Mouse (Mus musculus): Measurements from ENCODE around the gene Tbc1d5.
A peak's percentile ranks its signal among the peaks of the same experiment; 100 is the strongest.

Gene Tbc1d5

GRCm38 (mm10) chr17:50874067-50874466 lies 305.1 kb downstream of the Tbc1d5 start:
- no peak for DNase-seq

- DNase-seq = no peak
These were observed 306.6 kb downstream of the Tbc1d5 start for GRCm38 (mm10) chr17:50872600-50872999.

GRCm38 (mm10) chr17:50867297-50867696 lies 311.9 kb downstream of the Tbc1d5 start:
- DNase-seq = peak; percentile 73

- DNase-seq = peak; percentile 84
These were observed 314.4 kb downstream of the Tbc1d5 start for GRCm38 (mm10) chr17:50864781-50865180.

- no peak for DNase-seq
These were observed 325.9 kb downstream of the Tbc1d5 start for GRCm38 (mm10) chr17:50853220-50853619.

GRCm38 (mm10) chr17:50851382-50851781 lies 327.8 kb downstream of the Tbc1d5 start:
- no peak for DNase-seq

- no peak for DNase-seq
These were observed 365.1 kb downstream of the Tbc1d5 start for GRCm38 (mm10) chr17:50814089-50814488.

- DNase-seq = no peak
These were observed 365.6 kb downstream of the Tbc1d5 start for GRCm38 (mm10) chr17:50813580-50813979.

- no peak for DNase-seq
These were observed 373.5 kb downstream of the Tbc1d5 start for GRCm38 (mm10) chr17:50805631-50806030.

- no peak for DNase-seq
These were observed 375.9 kb downstream of the Tbc1d5 start for GRCm38 (mm10) chr17:50803234-50803633.

GRCm38 (mm10) chr17:50802380-50802779 lies 376.8 kb downstream of the Tbc1d5 start:
- no peak for DNase-seq

GRCm38 (mm10) chr17:50795445-50796095 lies 383.6 kb downstream of the Tbc1d5 start:
- DNase-seq = peak; percentile 92

GRCm38 (mm10) chr17:50791671-50792070 lies 387.5 kb downstream of the Tbc1d5 start:
- no peak for DNase-seq

GRCm38 (mm10) chr17:50788835-50789234 lies 390.3 kb downstream of the Tbc1d5 start:
- no peak for DNase-seq

GRCm38 (mm10) chr17:50775247-50775646 lies 403.9 kb downstream of the Tbc1d5 start:
- DNase-seq = no peak

GRCm38 (mm10) chr17:50764387-50764786 lies 414.8 kb downstream of the Tbc1d5 start:
- DNase-seq = peak; percentile 72

- peak; percentile 98 for DNase-seq
These were observed 415.7 kb downstream of the Tbc1d5 start for GRCm38 (mm10) chr17:50763407-50763806.

GRCm38 (mm10) chr17:50762231-50762630 lies 416.9 kb downstream of the Tbc1d5 start:
- DNase-seq = peak; percentile 84

- peak; percentile 93 for DNase-seq
These were observed 418.1 kb downstream of the Tbc1d5 start for GRCm38 (mm10) chr17:50761082-50761481.

- peak; percentile 97 for DNase-seq
These were observed 425.6 kb downstream of the Tbc1d5 start for GRCm38 (mm10) chr17:50753356-50754138.

GRCm38 (mm10) chr17:50752753-50753152 lies 426.4 kb downstream of the Tbc1d5 start:
- peak; percentile 71 for DNase-seq

GRCm38 (mm10) chr17:50751911-50752310 lies 427.2 kb downstream of the Tbc1d5 start:
- peak; percentile 95 for DNase-seq

GRCm38 (mm10) chr17:50750874-50751273 lies 428.3 kb downstream of the Tbc1d5 start:
- DNase-seq = peak; percentile 84

- no peak for DNase-seq
These were observed 437.8 kb downstream of the Tbc1d5 start for GRCm38 (mm10) chr17:50741386-50741785.

Data from heart, adult 11 months (tissue).